Mouse (Mus musculus): Measurements from ENCODE around the gene Cyyr1. TPM values are rescaled to one million over a fixed set of nuclear protein-coding genes. Genes with fewer than 3 reads are reported as not detected.

Cyyr1 gene
- total RNA-seq, 2 experiments from 2014 or later, result not detected

- ATAC-seq (replicated peaks; ENCODE audit: low FRiP score, poor library complexity, severe bottlenecking), result no peak
These were observed 68.6 kb downstream of the Cyyr1 start for GRCm38 (mm10) chr16:85484557-85484956.

- ATAC-seq (replicated peaks; ENCODE audit: low FRiP score, poor library complexity, severe bottlenecking), result no peak
These were observed 78.6 kb downstream of the Cyyr1 start for GRCm38 (mm10) chr16:85474552-85475071.

- no peak for ATAC-seq (replicated peaks; ENCODE audit: low FRiP score, poor library complexity, severe bottlenecking)
These were observed 83.1 kb downstream of the Cyyr1 start for GRCm38 (mm10) chr16:85470057-85470456.

GRCm38 (mm10) chr16:85455043-85455442 is 98.2 kb downstream of the Cyyr1 start:
- no peak for ATAC-seq (replicated peaks; ENCODE audit: low FRiP score, poor library complexity, severe bottlenecking)

- no peak for ATAC-seq (replicated peaks; ENCODE audit: low FRiP score, poor library complexity, severe bottlenecking)
These were observed 106.9 kb downstream of the Cyyr1 start for GRCm38 (mm10) chr16:85446306-85446705.

GRCm38 (mm10) chr16:85445801-85446200 is 107.4 kb downstream of the Cyyr1 start:
- ATAC-seq (replicated peaks; ENCODE audit: low FRiP score, poor library complexity, severe bottlenecking), result no peak

- ATAC-seq (replicated peaks; ENCODE audit: low FRiP score, poor library complexity, severe bottlenecking), result no peak
These were observed 117.8 kb downstream of the Cyyr1 start for GRCm38 (mm10) chr16:85435427-85435826.

GRCm38 (mm10) chr16:85429173-85429572 is 124.0 kb downstream of the Cyyr1 start:
- ATAC-seq (replicated peaks; ENCODE audit: low FRiP score, poor library complexity, severe bottlenecking), result no peak

GRCm38 (mm10) chr16:85422889-85423288 is 130.3 kb downstream of the Cyyr1 start:
- no peak for ATAC-seq (replicated peaks; ENCODE audit: low FRiP score, poor library complexity, severe bottlenecking)

- no peak for ATAC-seq (replicated peaks; ENCODE audit: low FRiP score, poor library complexity, severe bottlenecking)
These were observed 137.8 kb downstream of the Cyyr1 start for GRCm38 (mm10) chr16:85415415-85415814.

GRCm38 (mm10) chr16:85393430-85393948 is 159.7 kb downstream of the Cyyr1 start:
- ATAC-seq (replicated peaks; ENCODE audit: low FRiP score, poor library complexity, severe bottlenecking), result no peak

GRCm38 (mm10) chr16:85386801-85387200 is 166.4 kb downstream of the Cyyr1 start:
- ATAC-seq (replicated peaks; ENCODE audit: low FRiP score, poor library complexity, severe bottlenecking), result no peak

Other genes starting within 250 kb of the Cyyr1 start
- gene Adamts1, start 249.7 kb upstream of the Cyyr1 start, total RNA-seq (2015; ENCODE audit: low replicate concordance), result not detected in 2 replicates
- gene Adamts1, start 249.7 kb upstream of the Cyyr1 start, total RNA-seq (2017; ENCODE audit: low replicate concordance), result not detected in 2 replicates